Mouse (Mus musculus) limb, embryonic 15.5 days (tissue): ENCODE measurements at regions not wholly inside any gene's neighbourhood (a gene's known extent, or its start where the extent isn't known, plus 50 kb on each side); places are given as distances from the start of the nearest gene placed in this dataset.

Source experiments
- ATAC-seq: fragments of 200-750 bp; cut with Nextera tagmentation; 2 replicates; pipeline ENCODE4 v1.8.0; 2017; ENCODE audit warnings: low read depth, moderate TSS enrichment; ENCODE audit not compliant: insufficient number of reproducible peaks, low FRiP score, low TSS enrichment
- H3K27ac ChIP-seq: fragments of 300-500 bp; sonication (generic); 2 replicates; pipeline ENCODE4 v1.5.1; 2015; ENCODE audit warnings: moderate library complexity, mild to moderate bottlenecking, inconsistent platforms
- H3K27me3 ChIP-seq: fragments of 300-500 bp; sonication (generic); 2 replicates; pipeline ENCODE4 v1.6.1; 2015; ENCODE audit warnings: inconsistent platforms
- H3K36me3 ChIP-seq: fragments of 300-500 bp; sonication (generic); 2 replicates; pipeline ENCODE4 v1.6.1; 2015; ENCODE audit warnings: inconsistent platforms
- H3K4me1 ChIP-seq: fragments of 300-500 bp; sonication (generic); 2 replicates; pipeline ENCODE4 v1.6.1; 2015; ENCODE audit warnings: inconsistent platforms
- H3K4me2 ChIP-seq: fragments of 300-500 bp; sonication (generic); 2 replicates; pipeline ENCODE4 v1.6.1; 2015; ENCODE audit warnings: mild to moderate bottlenecking, inconsistent platforms
- H3K4me3 ChIP-seq: fragments of 300-500 bp; sonication (generic); 2 replicates; pipeline ENCODE4 v1.5.1; 2015; ENCODE audit warnings: mild to moderate bottlenecking, inconsistent platforms
- H3K9ac ChIP-seq: fragments of 300-500 bp; sonication (generic); 2 replicates; pipeline ENCODE4 v1.6.1; 2015; ENCODE audit warnings: inconsistent platforms
- H3K9me3 ChIP-seq: fragments of 300-500 bp; sonication (generic); 2 replicates; pipeline ENCODE4 v1.6.1; 2016; ENCODE audit warnings: inconsistent platforms
- WGBS: fragments of 180-500 bp; shearing (Covaris S2); methylation state at CpG from one replicate; pipeline ENCODE4 v1.1.7; 2015; 5-methylcytosine and 5-hydroxymethylcytosine counted together

DNA sequence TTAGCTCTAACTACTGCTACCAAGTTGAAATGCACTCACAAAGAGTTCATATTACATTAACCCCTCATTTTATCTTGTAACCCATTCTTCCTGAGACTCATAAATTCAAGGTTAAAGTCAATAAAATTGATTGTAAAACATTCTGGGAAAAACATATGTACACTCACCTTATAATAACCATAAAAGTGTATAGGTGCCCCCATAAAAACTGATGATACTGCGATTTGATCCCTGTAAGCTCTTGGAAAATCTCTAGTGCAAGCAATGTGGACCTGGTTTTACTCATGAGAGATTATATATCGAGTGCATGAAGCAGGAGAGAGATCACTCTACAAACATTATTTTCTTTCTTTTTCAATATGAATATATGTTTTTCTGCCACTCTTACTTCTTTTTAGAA is 429.8 kb downstream of the Kctd12 start:
- Histone ChIP-seq H3K9ac (no peak overlapping the region), H3K36me3 (no peaks in the 10 kb centered on the region), H3K4me1 (no peaks in the 10 kb centered on the region), H3K4me3 (no peak overlapping the region), H3K27ac (no peak overlapping the region), H3K9me3 (no peaks in the 10 kb centered on the region), H3K27me3 (no peaks in the 10 kb centered on the region), H3K4me2 (no peak overlapping the region)
- no peak for ATAC-seq
- WGBS: 46% methylated on average over 2 of the region's 2 CpGs

DNA sequence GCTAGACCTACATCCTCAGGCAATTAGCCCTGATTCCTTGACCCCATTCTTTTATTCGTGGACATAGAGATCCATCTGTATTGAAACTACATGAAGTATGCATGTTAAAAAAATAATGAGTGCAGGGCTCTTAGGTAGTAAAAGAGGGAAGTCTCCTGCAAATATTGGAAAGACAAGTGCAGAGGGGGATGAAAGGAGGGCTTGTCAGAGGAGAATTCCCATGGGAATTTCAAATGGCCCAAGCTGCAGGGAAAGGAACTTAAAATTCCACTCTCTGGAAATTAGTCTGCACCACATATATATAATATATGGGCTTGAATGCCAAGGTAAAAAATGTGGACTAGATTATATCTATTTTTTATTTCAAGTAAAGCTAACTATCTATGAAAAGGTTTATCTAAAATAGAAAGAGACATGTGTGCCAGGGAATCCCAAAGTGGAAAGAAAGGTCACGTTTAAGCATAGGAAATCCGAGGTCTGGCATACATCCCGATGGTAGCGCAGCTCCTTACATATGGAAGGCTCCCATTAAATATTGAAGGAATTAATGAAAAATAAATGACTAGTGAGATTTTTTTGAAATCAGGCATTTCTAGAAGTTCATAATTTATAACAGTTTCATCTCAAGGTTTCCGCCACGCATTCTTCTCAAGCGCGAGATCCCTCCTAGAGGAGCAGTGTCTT is 457.4 kb downstream of the Kctd12 start:
- no peaks in the 10 kb centered on the region for H3K36me3 ChIP-seq
- ATAC-seq: no peak
- H3K27me3 ChIP-seq: no peaks in the 10 kb centered on the region
- no peak overlapping the region for H3K27ac ChIP-seq
- no peak overlapping the region for H3K9ac ChIP-seq
- H3K4me2 ChIP-seq: no peak overlapping the region
- H3K4me3 ChIP-seq: no peak overlapping the region
- no peaks in the 10 kb centered on the region for H3K4me1 ChIP-seq
- H3K9me3 ChIP-seq: no peaks in the 10 kb centered on the region
- 79% methylated on average over 9 of the region's 9 CpGs for WGBS

DNA sequence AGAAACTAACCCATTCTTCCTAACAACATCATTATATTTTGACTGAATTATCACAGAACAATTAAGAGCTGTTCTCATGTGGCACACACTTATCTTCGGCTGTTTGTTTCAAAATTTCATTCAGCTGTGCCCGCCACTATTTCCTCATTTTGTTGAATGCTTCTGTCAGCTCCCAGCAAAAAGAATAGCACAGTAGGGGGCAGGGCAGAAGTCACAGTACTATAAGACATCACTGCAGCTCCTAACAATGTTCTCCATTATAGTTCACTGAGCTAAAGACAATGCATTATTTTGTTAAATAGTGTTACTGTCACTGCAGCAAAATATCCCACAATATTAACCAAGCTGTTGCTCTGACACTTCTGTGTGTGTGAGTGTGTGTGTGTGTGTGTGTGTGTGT is 465.7 kb downstream of the Kctd12 start:
- WGBS: 67% methylated on average over 2 of the region's 2 CpGs
- Histone ChIP-seq H3K4me1 (0 out of 2 replicates have a peak, but pooled peaks cover 2% of the 10 kb centered on the region), H3K4me2 (no peak overlapping the region), H3K9ac (no peak overlapping the region), H3K9me3 (no peaks in the 10 kb centered on the region), H3K27ac (no peak overlapping the region), H3K4me3 (no peak overlapping the region), H3K27me3 (no peaks in the 10 kb centered on the region), H3K36me3 (no peaks in the 10 kb centered on the region)
- ATAC-seq: no peak

DNA sequence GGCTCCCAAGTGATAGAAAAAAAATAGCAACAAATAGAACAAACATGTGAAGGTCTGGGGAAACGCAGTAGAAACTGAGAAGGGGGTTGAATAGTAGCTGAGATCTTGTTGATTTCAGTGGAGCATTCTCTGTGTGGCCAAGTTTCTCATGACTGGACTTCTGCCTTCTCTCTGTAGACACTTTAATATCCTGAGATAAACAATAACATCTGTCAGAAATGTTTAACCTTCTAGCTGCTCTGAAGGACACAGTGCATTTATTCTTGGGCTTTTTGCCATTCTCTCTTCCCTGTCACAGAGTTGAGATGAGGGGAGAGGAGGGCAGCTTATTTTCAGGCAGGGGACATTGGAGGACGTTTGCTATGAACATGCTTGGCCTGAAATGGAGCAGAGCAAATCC is 467.9 kb downstream of the Kctd12 start:
- ATAC-seq: no peak
- Histone ChIP-seq H3K4me2 (no peak overlapping the region), H3K4me3 (no peak overlapping the region), H3K4me1 (0 out of 2 replicates have a peak, but pooled peaks cover 2% of the 10 kb centered on the region), H3K36me3 (no peaks in the 10 kb centered on the region), H3K9ac (no peak overlapping the region), H3K27me3 (no peaks in the 10 kb centered on the region), H3K27ac (no peak overlapping the region), H3K9me3 (no peaks in the 10 kb centered on the region)
- 42% methylated on average over 2 of the region's 2 CpGs for WGBS

DNA sequence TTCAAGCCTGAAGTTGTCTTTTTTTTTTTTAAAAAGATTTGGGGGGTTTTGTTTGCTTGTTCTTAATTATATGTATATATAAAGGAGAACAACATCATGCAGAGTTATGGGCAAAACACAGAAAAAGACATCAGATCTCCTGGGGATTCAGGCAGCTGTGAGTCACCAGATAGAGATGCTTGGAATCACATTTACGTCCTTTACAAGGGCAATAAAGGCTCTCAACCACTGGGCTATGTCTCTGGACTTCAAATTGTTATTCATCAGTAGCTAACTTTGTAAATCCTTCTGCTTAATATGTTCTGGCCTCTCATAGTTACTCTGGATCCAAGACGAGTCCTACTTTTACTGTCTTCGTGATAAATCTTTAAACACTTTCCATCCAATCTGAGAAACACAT is 469.8 kb downstream of the Kctd12 start:
- Histone ChIP-seq H3K9ac (no peak overlapping the region), H3K4me2 (no peak overlapping the region), H3K27me3 (no peaks in the 10 kb centered on the region), H3K9me3 (no peaks in the 10 kb centered on the region), H3K4me1 (0 out of 2 replicates have a peak, but pooled peaks cover 2% of the 10 kb centered on the region), H3K4me3 (no peak overlapping the region), H3K36me3 (no peaks in the 10 kb centered on the region), H3K27ac (no peak overlapping the region)
- 27% methylated on average over 3 of the region's 3 CpGs for WGBS
- ATAC-seq: no peak

DNA sequence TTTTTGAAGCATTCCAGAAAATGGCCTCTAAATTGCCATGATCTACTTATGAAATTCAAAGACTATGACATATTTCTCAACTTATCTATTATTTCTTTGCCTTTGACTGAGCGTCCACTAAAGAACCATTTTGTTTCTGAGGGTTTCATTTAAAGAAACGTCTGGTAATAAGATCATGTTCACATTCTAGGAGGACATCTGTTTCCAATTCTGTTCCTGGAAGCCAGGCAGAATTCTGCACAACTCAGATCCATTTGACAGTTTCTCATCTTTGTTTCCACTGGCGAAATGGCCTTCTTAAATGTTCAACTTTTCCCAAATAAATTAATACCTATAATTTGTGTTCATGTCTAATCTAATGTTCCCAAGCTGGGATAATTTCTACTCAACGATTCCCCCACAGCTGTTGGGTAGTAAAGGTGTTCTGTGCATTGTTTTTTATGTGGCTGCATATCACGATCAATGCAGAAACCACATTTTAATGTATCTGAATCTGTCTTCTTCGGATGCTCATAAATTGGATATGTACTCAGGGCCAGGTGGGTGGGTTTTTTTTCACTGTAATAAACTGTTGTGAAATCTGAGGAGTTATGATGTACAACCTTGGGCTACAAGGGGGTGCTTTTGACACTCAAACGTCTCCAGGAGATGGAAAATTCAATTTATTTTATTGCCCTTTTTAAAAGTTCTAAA is 470.6 kb downstream of the Kctd12 start:
- Histone ChIP-seq H3K4me2 (no peak overlapping the region), H3K4me1 (0 out of 2 replicates have a peak, but pooled peaks cover 2% of the 10 kb centered on the region)

DNA sequence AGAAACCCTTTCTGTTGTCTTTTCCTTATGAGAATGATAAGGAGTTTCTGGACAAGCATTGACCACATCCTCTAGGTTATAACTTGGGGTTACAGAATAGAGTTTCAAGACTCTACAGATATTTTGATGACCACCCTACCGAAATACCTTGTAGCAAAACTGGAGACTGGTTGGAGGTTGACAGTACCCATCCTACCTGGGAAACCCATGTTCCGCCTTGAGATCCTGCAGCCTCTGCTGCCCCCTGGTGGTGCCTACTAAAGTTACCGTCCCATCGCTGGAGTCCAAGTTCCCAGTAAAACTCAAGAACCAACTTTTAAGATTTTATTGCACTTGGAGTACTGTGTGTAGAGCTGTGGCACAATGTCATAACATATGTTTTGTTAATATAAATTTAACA is 472.1 kb downstream of the Kctd12 start:
- Histone ChIP-seq H3K36me3 (no peaks in the 10 kb centered on the region), H3K27me3 (no peaks in the 10 kb centered on the region), H3K4me2 (no peak overlapping the region), H3K9ac (no peak overlapping the region), H3K4me3 (no peak overlapping the region), H3K27ac (no peak overlapping the region), H3K9me3 (no peaks in the 10 kb centered on the region), H3K4me1 (0 out of 2 replicates have a peak, but pooled peaks cover 2% of the 10 kb centered on the region)
- WGBS: 41% methylated on average over 4 of the region's 4 CpGs
- no peak for ATAC-seq

More for the DNA sequence above, 470.6 kb downstream of the Kctd12 start:
- Histone ChIP-seq H3K27me3 (no peaks in the 10 kb centered on the region), H3K4me3 (no peak overlapping the region), H3K9ac (no peak overlapping the region), H3K36me3 (no peaks in the 10 kb centered on the region), H3K27ac (peak overlapping the region; percentile 22; the same call in 1 of the 2 replicates), H3K9me3 (no peaks in the 10 kb centered on the region)
- 0 out of 2 replicates have a peak, but pooled peaks have one; percentile 58 for ATAC-seq
- 19% methylated on average over 7 of the region's 7 CpGs for WGBS

DNA sequence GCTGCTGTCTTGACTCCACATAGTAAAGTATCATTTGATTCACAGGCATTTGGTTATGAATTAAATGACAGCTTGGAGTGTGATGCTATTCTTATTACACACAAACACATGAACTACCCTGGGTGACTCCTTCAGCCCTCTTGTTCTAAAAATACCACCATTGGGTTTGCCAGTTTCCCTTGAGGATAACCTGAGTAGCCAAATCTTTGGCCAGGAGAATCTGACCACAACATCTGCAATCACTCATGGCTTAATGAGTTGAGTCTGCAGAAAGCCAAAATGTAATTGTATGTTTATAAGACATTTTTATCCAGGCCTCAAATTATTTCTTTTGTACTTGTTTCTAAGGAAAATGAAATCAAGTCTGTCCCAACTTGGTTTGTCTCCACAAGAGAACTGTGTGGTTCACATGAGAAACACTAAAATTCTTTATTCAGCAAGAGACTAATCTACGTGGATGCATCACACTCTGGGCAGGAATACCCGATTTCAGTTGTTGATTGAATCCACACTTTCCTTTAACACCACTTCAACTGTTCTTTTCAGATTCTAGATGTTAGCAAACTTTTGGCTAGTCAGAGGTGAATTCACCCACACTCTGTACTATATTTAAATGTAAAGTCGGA is 476.6 kb downstream of the Kctd12 start:
- 46% methylated on average over 3 of the region's 3 CpGs for WGBS
- H3K9me3 ChIP-seq: no peaks in the 10 kb centered on the region
- H3K9ac ChIP-seq: no peak overlapping the region
- H3K27ac ChIP-seq: peak overlapping the region; percentile 9; the same call in 1 of the 2 replicates
- H3K4me1 ChIP-seq: no peaks in the 10 kb centered on the region
- H3K4me2 ChIP-seq: no peak overlapping the region
- no peaks in the 10 kb centered on the region for H3K27me3 ChIP-seq
- H3K36me3 ChIP-seq: no peaks in the 10 kb centered on the region
- no peak overlapping the region for H3K4me3 ChIP-seq
- ATAC-seq: no peak

DNA sequence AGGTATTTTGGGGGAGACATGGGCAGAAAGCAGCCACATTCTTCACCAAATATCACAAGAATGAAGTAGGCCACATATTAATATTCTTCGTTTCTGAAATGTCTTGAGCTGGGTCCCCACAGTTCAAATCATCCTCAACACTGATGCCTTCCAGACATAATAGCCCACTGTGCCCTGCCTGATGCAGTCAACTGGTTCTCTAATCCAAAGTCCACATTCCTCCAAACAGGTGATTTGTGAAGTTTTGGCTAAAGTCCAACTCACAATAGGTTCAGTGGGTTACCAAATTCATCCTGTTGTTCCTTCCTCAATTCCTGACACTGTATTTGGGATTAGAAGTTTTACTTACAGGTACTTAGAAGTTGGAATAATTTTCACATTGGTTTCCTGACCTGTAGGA is 485.3 kb downstream of the Kctd12 start:
- no peak for ATAC-seq
- no peak overlapping the region for H3K4me2 ChIP-seq
- H3K27me3 ChIP-seq: no peaks in the 10 kb centered on the region
- H3K9ac ChIP-seq: no peak overlapping the region
- H3K36me3 ChIP-seq: no peaks in the 10 kb centered on the region
- H3K4me3 ChIP-seq: no peak overlapping the region
- no peaks in the 10 kb centered on the region for H3K9me3 ChIP-seq
- H3K4me1 ChIP-seq: no peaks in the 10 kb centered on the region
- WGBS: 89% methylated on average over 1 of the region's 1 CpGs
- no peak overlapping the region for H3K27ac ChIP-seq

DNA sequence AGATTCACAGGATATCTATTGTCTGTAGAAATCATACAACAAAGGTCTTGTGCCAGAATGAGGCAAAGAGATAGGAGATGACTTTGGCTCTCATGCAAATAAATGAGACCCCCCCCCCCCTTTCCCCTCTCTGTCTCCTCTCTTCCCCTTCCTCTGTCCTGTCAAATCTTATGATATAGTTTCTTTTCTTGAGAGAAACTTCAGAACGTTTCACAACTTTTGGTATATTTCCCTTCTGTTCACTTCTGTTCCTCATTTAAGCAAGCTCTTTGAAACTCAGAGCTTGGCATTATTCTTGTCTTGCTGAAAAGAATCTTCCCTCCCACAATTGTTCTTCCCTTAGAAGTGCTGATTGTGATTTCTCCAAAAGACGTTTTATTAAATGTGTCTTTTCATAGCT is 490.1 kb downstream of the Kctd12 start:
- ATAC-seq: no peak
- no peak overlapping the region for H3K9ac ChIP-seq
- H3K4me3 ChIP-seq: no peak overlapping the region
- no peak overlapping the region for H3K4me2 ChIP-seq
- H3K4me1 ChIP-seq: no peaks in the 10 kb centered on the region
- 51% methylated on average over 2 of the region's 2 CpGs for WGBS
- no peaks in the 10 kb centered on the region for H3K27me3 ChIP-seq
- H3K36me3 ChIP-seq: no peaks in the 10 kb centered on the region
- no peak overlapping the region for H3K27ac ChIP-seq
- no peaks in the 10 kb centered on the region for H3K9me3 ChIP-seq

DNA sequence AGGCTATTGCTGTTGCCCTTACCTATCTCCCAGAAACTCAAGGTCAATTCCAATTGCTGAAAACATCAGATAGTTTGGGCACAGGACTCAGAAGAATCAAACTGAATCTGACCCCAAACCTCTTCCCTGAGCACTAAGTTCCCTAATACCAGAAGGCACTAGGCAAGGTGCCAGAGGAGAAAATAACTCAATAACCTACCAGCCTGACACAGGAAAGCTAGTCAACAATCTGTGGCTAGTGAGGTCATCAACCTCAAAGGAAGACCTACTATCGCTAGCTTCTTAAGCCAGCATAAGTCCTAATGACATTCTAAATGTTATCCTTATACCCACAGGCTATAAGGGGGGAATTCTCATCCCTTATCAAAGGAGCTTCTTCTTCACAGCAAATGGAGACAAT is 491.2 kb downstream of the Kctd12 start:
- Histone ChIP-seq H3K36me3 (no peaks in the 10 kb centered on the region), H3K4me3 (no peak overlapping the region), H3K27me3 (no peaks in the 10 kb centered on the region), H3K9ac (no peak overlapping the region), H3K4me1 (no peaks in the 10 kb centered on the region), H3K4me2 (no peak overlapping the region), H3K27ac (no peak overlapping the region), H3K9me3 (no peaks in the 10 kb centered on the region)
- 92% methylated on average over 1 of the region's 1 CpGs for WGBS
- ATAC-seq: no peak

DNA sequence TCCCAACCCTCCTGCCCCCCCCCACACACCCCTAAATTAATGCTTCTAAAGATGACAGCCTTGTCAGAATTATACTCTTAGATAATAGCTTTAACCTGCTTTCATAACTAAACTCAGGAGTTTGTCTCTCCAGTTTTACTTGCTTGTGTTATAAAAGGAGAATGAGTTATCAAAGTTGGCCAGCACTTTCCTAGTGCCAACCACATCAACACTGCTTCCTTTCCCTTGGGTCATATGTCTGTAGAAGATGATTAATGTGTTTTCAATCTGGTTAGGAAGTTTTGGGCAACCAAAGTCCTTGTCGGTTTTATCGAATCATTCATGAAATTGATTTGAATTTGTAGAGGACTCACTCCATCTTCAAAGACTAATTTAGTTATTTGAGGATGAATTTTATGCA is 505.3 kb downstream of the Kctd12 start:
- no peak for ATAC-seq
- no peaks in the 10 kb centered on the region for H3K27me3 ChIP-seq
- no peak overlapping the region for H3K9ac ChIP-seq
- H3K4me1 ChIP-seq: no peaks in the 10 kb centered on the region
- no peaks in the 10 kb centered on the region for H3K36me3 ChIP-seq
- WGBS: 92% methylated on average over 2 of the region's 2 CpGs
- no peaks in the 10 kb centered on the region for H3K9me3 ChIP-seq
- no peak overlapping the region for H3K4me2 ChIP-seq
- no peak overlapping the region for H3K4me3 ChIP-seq
- H3K27ac ChIP-seq: no peak overlapping the region
